Mouse (Mus musculus) ovary, postnatal 36 days (tissue): ENCODE measurements around the gene Bcl7b.

Source experiments
- DNase-seq: peaks from one replicate; pipeline ENCODE4 v3.0.0; 2022; ENCODE audit warnings: low spot score, mixed read lengths

Gene Bcl7b

GRCm38 (mm10) chr5:135169479-135169878 lies 1.4 kb downstream of the Bcl7b start:
- no peak for DNase-seq

- no peak for DNase-seq
Measured at GRCm38 (mm10) chr5:135171688-135172220, 3.7 kb downstream of the Bcl7b start.

- DNase-seq, result no peak
Measured at GRCm38 (mm10) chr5:135172986-135173385, 4.9 kb downstream of the Bcl7b start.

- no peak for DNase-seq
Measured at GRCm38 (mm10) chr5:135175086-135175485, 7.0 kb downstream of the Bcl7b start.

GRCm38 (mm10) chr5:135178523-135178922 lies 10.4 kb downstream of the Bcl7b start:
- DNase-seq, result no peak

GRCm38 (mm10) chr5:135178996-135179395 lies 10.9 kb downstream of the Bcl7b start:
- DNase-seq, result no peak

GRCm38 (mm10) chr5:135179616-135180015 lies 11.5 kb downstream of the Bcl7b start:
- no peak for DNase-seq

- no peak for DNase-seq
Measured at GRCm38 (mm10) chr5:135180796-135181195, 12.7 kb downstream of the Bcl7b start.

GRCm38 (mm10) chr5:135181776-135182175 lies 13.7 kb downstream of the Bcl7b start:
- no peak for DNase-seq

GRCm38 (mm10) chr5:135183131-135183861 lies 15.2 kb downstream of the Bcl7b start:
- DNase-seq, result no peak

- no peak for DNase-seq
Measured at GRCm38 (mm10) chr5:135185016-135185415, 16.9 kb downstream of the Bcl7b start.

GRCm38 (mm10) chr5:135185596-135185995 lies 17.5 kb downstream of the Bcl7b start:
- DNase-seq, result no peak

GRCm38 (mm10) chr5:135186231-135186620 lies 18.1 kb downstream of the Bcl7b start:
- no peak for DNase-seq

GRCm38 (mm10) chr5:135186621-135187348 lies 18.7 kb downstream of the Bcl7b start, which contains the start of gene Baz1b:
Gene Baz1b, plus strand, starts transcription at chr5:135187264.
- DNase-seq, result peak; percentile 98

- peak; percentile 43 for DNase-seq
Measured at GRCm38 (mm10) chr5:135187349-135188213, 19.5 kb downstream of the Bcl7b start.

GRCm38 (mm10) chr5:135188214-135188554 lies 20.1 kb downstream of the Bcl7b start:
- DNase-seq, result no peak

GRCm38 (mm10) chr5:135189281-135190022 lies 21.4 kb downstream of the Bcl7b start:
- no peak for DNase-seq

GRCm38 (mm10) chr5:135191620-135192019 lies 23.5 kb downstream of the Bcl7b start:
- peak; percentile 18 for DNase-seq

- DNase-seq, result no peak
Measured at GRCm38 (mm10) chr5:135192431-135192830, 24.3 kb downstream of the Bcl7b start.

GRCm38 (mm10) chr5:135196367-135196766 lies 28.3 kb downstream of the Bcl7b start:
- no peak for DNase-seq

- DNase-seq, result no peak
Measured at GRCm38 (mm10) chr5:135202763-135203162, 34.7 kb downstream of the Bcl7b start.

- no peak for DNase-seq
Measured at GRCm38 (mm10) chr5:135208197-135208596, 40.1 kb downstream of the Bcl7b start.
